Comparison of ENCODE assay signal across 27 mouse cellular contexts in genomic region chr6:28490612-28491011, GRCm38 (mm10). TPM values are rescaled to one million over a fixed set of nuclear protein-coding genes. Genes with fewer than 3 reads are reported as not detected.
DNase-seq lines count a peak whose midpoint lies in the region; ATAC-seq and TF ChIP-seq lines count a peak whose summit lies in the region.
"Had no signal": no experiment of that assay in that cellular context is flagged by ENCODE, and none has a peak within 500 bp of the region (broad histone marks: within the 10 kb centered on the region; RNA-seq: fewer than 3 reads in every experiment).

No protein-coding gene starts in this region.

- H3K9me3 ChIP-seq in CH12.LX (replicated peaks; ENCODE audit: low read length), result no peaks in the 10 kb centered on the region
- H3K9me3 ChIP-seq: embryonic facial prominence, embryonic 13.5 days; forebrain, embryonic 13.5 days; heart, embryonic 10.5 days; hindbrain, embryonic 10.5 days had no signal

- peak overlapping the region; percentile 49 for H3K27ac ChIP-seq in CH12.LX (ENCODE audit: insufficient read depth, low read depth)
- H3K27ac ChIP-seq: embryonic facial prominence, embryonic 13.5 days; forebrain, embryonic 13.5 days; heart, embryonic 10.5 days; hindbrain, embryonic 10.5 days; hindbrain, embryonic 14.5 days had no signal

- in situ Hi-C loops in CH12.LX (cut with MboI; ENCODE audit: low pct_ligation_motif_present, low pct_unique_long_range_greater_than_20kb, low sequenced_read_pairs), result no loop called here

- no peak for TF ChIP-seq RAD21 in CH12.LX (IDR thresholded peaks at IDR 0.05; ENCODE audit: low read depth, low read length)

- no peak overlapping the region for H3K4me3 ChIP-seq in CH12.LX (replicated peaks in 1 of 3; ENCODE audit: low read depth in 2 of 3, low read length in 2 of 3, poor library complexity in 1 of 3)
- H3K4me3 ChIP-seq: embryonic facial prominence, embryonic 13.5 days; forebrain, embryonic 13.5 days; heart, embryonic 10.5 days; hindbrain, embryonic 10.5 days had no signal

- peak; percentile 40 for DNase-seq in 416B (ENCODE audit: low read depth)
- no peak for DNase-seq in CH12.LX (ENCODE audit: extremely low read depth)
- DNase-seq in gastrocnemius, postnatal 36 days, result no peak
- no peak for DNase-seq in embryo, embryonic 11 days
- DNase-seq in adrenal gland, adult 2 months, result no peak
- DNase-seq in kidney, postnatal 36 days, result no peak
- DNase-seq: adrenal gland, adult 8-10 months; adrenal gland, postnatal 36 days; B cell, adult 2 months; cerebellum, adult 11 months; cerebellum, adult 8-10 months; cerebellum, postnatal 14 days; forebrain, postnatal 0 days; gastrocnemius, postnatal 14 days; heart, adult 18-20 months; heart, postnatal 10 days had no signal

- no peak overlapping the region for H3K4me2 ChIP-seq in CH12.LX (ENCODE audit: insufficient read depth, low read depth, poor library complexity, severe bottlenecking)
- H3K4me2 ChIP-seq: embryonic facial prominence, embryonic 13.5 days; forebrain, embryonic 13.5 days; hindbrain, embryonic 14.5 days had no signal

- TF ChIP-seq EP300 in CH12.LX (IDR thresholded peaks at IDR 0.05; ENCODE audit: low read length), result no peak

- TF ChIP-seq CTCF in CH12.LX (conservative IDR thresholded peaks at IDR 0.05 in 1 of 2, IDR thresholded peaks at IDR 0.05 in 1 of 2; ENCODE audit: low read depth in 2 of 2, low read length in 2 of 2), result no peak

- TF ChIP-seq POLR2A in CH12.LX (IDR thresholded peaks at IDR 0.05; ENCODE audit: low read depth, low read length), result no peak

- peaks cover 16 to 51% of the 10 kb centered on the region in 2 experiments for H3K4me1 ChIP-seq in CH12.LX (ENCODE audit: control insufficient read depth in 1 of 2, insufficient read depth in 2 of 2)
- H3K4me1 ChIP-seq: hindbrain, embryonic 10.5 days had no signal

- H3K36me3 ChIP-seq in CH12.LX (replicated peaks in 1 of 2; ENCODE audit: control insufficient read depth in 1 of 2, insufficient read depth in 1 of 2, low read length in 1 of 2), result peaks cover 21 to 65% of the 10 kb centered on the region in 2 experiments

- no peaks in the 10 kb centered on the region for H3K27me3 ChIP-seq in CH12.LX (replicated peaks)
- H3K27me3 ChIP-seq: embryonic facial prominence, embryonic 13.5 days; forebrain, embryonic 13.5 days had no signal

- peaks cover 83% of the 10 kb centered on the region for H3K79me2 ChIP-seq in CH12.LX (replicated peaks; ENCODE audit: control insufficient read depth, extremely low read depth, insufficient read depth, poor library complexity, severe bottlenecking)

- ATAC-seq in common myeloid progenitor, adult 5-6 weeks (replicated peaks; ENCODE audit: low read depth, poor library complexity, severe bottlenecking), result peak; percentile 89
- peak; percentile 38; the same call in 1 of the 2 replicates for ATAC-seq in megakaryocyte, adult 5-6 weeks (ENCODE audit: poor library complexity, severe bottlenecking)
- ATAC-seq: CD4-positive, CD25-positive, alpha-beta regulatory T cell, adult 4 months; forebrain, embryonic 13.5 days; forebrain, postnatal 0 days had no signal

- intact Hi-C loops in gastrocnemius, postnatal 36 days (cut with DNase I), result no loop called here

- dilution Hi-C loops in CH12.LX (cut with MboI; ENCODE audit: extremely low pct_ligation_motif_present, extremely low pct_unique_long_range_greater_than_20kb, low sequenced_read_pairs), result no loop called here

- H3K9ac ChIP-seq in CH12.LX (ENCODE audit: insufficient read depth, low read depth), result no peak overlapping the region
- H3K9ac ChIP-seq: embryonic facial prominence, embryonic 13.5 days; forebrain, embryonic 13.5 days; forebrain, postnatal 0 days; hindbrain, embryonic 14.5 days had no signal

TF ChIP-seq in CH12.LX, 34 proteins besides CTCF, POLR2A, EP300 and RAD21:
- TF ChIP-seq MXI1 (IDR thresholded peaks at IDR 0.05; ENCODE audit: low read depth, low read length), result no peak
- TF ChIP-seq MEF2A (IDR thresholded peaks at IDR 0.05; ENCODE audit: borderline replicate concordance, low read depth, low read length), result no peak
- no peak for TF ChIP-seq MAFK (IDR thresholded peaks at IDR 0.05; ENCODE audit: insufficient replicate concordance, low read length)
- TF ChIP-seq ETS1 (conservative IDR thresholded peaks at IDR 0.05; ENCODE audit: low read depth, low read length), result no peak
- no peak for TF ChIP-seq USF2 (conservative IDR thresholded peaks at IDR 0.05; ENCODE audit: low read depth, low read length)
- TF ChIP-seq SMC3 (IDR thresholded peaks at IDR 0.05; ENCODE audit: low read depth, low read length), result no peak
- no peak for TF ChIP-seq SIN3A (IDR thresholded peaks at IDR 0.05; ENCODE audit: low read length)
- no peak for TF ChIP-seq MAX (IDR thresholded peaks at IDR 0.05; ENCODE audit: low read length)
- TF ChIP-seq MAZ (IDR thresholded peaks at IDR 0.05; ENCODE audit: low read depth, low read length), result no peak

RNA-seq across cellular contexts. Expression of gene Snd1, which starts 15.7 kb away (rescaled TPM):
- 288 and 377 TPM in 2 replicates for total RNA-seq in CH12.LX (2012; rRNA removed)
- 80.1 and 83.7 TPM in 2 replicates for total RNA-seq in CH12.LX (2014; rRNA removed)
- polyA plus RNA-seq in CH12.LX (2012; ENCODE audit: insufficient read length, low read depth), result 197 and 210 TPM in 2 replicates
- 149 and 176 TPM in 2 replicates for total RNA-seq in common myeloid progenitor, adult 5-6 weeks (2017)
- total RNA-seq in megakaryocyte, adult 5-6 weeks (2015), result 40.2 and 46.7 TPM in 2 replicates
- 76.9 and 86.3 TPM in 2 replicates for total RNA-seq in megakaryocyte, adult 5-6 weeks (2017)
- 10 to 100 TPM; 38.8 to 38.9 TPM for total RNA-seq in gastrocnemius, postnatal 36 days (2021)
- total RNA-seq in adrenal gland, adult 2 months (2021), result 100 to 1,000 TPM; 127 to 145 TPM
- 122 and 155 TPM in 2 replicates for polyA plus RNA-seq in adrenal gland, adult 2 months (2012; rRNA removed)

RNA-seq across cellular contexts. Expression of gene Pax4, which starts 41.5 kb away (rescaled TPM):
- total RNA-seq in CH12.LX (2012; rRNA removed) (not detected in 2 replicates), CH12.LX (2014; rRNA removed) (not detected in 2 replicates)
- not detected in 2 replicates for polyA plus RNA-seq in CH12.LX (2012; ENCODE audit: insufficient read length, low read depth)
- total RNA-seq in common myeloid progenitor, adult 5-6 weeks (2017), result not detected in 2 replicates
- not detected in 2 replicates for total RNA-seq in megakaryocyte, adult 5-6 weeks (2015)
- total RNA-seq in megakaryocyte, adult 5-6 weeks (2017), result not detected in 2 replicates
- not detected for total RNA-seq in gastrocnemius, postnatal 36 days (2021)
- total RNA-seq in adrenal gland, adult 2 months (2021), result not detected
- not detected in 2 replicates for polyA plus RNA-seq in adrenal gland, adult 2 months (2012; rRNA removed)
- total RNA-seq: adrenal gland, adult 8-10 months; adrenal gland, postnatal 36 days; gastrocnemius, adult 18-20 months; gastrocnemius, postnatal 14 days; heart, adult 18-20 months; heart, postnatal 10 days had no signal
- polyA plus RNA-seq: brain, embryonic 14.5 days; CD4-positive, CD25-positive, alpha-beta regulatory T cell, adult 4 months; embryonic facial prominence, embryonic 13.5 days; forebrain, embryonic 13.5 days; heart, embryonic 10.5 days; heart, embryonic 14.5 days; hindbrain, embryonic 10.5 days; hindbrain, embryonic 14.5 days had no signal
